Mouse (Mus musculus): Measurements from ENCODE around the gene Tor1aip2.

Gene Tor1aip2

DNA sequence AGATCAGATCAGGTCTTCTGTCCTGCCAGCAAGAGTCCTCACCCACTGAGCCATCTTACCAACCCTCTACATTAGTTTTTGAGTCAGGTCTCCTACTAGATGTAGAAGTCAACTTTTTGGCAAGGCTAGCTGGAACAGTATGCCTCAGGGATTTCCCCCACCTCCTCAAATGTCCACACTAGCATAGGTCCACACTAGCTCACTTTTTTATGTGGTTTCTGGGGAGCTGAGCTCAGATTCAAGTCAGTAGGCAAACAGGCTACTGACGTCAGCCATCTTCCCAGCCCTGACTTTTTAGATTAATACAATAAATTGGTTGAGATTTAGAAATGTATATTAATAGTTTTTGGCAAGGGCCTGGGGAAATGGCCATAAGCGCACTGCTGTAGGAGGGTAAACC, 72.2 kb downstream of the Tor1aip2 start:
- no peak for DNase-seq (ENCODE audit: low read depth, low spot score)

- peak; percentile 53 for DNase-seq (ENCODE audit: low read depth, low spot score)
Observed at GRCm38 (mm10) chr1:156108400-156108799, 73.2 kb downstream of the Tor1aip2 start.

DNA sequence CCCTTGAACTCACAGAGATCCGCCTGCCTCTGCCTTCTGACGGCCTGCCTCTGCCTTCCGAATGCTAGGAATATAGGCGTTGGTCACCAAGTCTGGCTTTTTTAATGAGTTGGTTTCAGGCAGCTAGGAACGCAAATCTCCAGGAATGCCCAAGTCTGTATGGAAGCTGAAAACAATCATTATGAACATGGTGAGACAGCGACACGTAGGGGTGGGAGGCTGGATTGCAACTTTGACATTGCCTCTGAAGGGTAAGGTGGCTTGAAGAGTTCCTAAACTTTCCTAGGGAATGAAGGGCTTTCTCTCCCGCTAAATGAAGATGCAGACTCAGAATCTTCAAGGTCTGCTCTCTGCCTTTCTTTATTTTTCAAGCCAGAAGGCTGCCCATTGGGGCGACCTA, 75.9 kb downstream of the Tor1aip2 start:
- no peak for DNase-seq (ENCODE audit: low read depth, low spot score)

DNA sequence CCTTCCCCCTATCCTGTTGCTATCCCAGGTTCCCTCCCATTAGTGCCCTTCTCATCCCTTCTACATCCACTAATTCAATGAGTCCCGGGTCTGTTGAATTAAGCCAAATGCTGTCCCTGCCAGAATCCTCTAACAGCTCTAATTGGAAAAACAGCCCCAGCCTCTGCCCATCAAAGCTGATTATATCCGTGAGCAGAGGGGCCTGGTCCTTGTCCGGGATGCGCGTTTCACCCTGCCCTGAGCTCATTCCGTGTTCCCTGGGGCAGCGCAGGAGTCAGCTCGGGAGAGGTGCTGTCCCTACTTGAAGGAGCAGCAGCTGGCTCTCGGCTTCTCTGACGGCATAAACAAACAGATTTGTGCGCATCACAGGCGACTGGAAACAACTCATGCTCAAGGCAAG, 76.5 kb downstream of the Tor1aip2 start:
- no peak for DNase-seq (ENCODE audit: low read depth, low spot score)

DNA sequence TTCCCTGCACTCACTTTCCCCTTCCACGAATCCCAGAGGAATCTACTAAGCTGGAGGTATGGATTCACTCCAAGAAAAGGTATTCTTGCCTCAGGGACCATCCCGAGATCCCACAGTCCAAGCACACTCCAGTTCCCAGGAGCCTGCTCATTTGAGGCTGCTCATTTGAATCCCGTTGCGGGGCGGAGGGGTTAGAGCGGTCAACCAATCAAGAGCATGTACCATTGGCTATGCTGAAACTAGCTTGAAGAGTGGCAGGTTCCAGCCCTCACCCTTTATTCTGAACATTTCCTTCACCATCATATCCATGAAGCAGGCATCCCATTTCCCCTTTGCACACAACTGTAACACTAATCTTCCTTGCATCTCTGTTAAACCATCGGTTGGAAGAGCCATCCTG, 76.9 kb downstream of the Tor1aip2 start:
- no peak for DNase-seq (ENCODE audit: low read depth, low spot score)

GRCm38 (mm10) chr1:156113884-156114499, 78.8 kb downstream of the Tor1aip2 start:
- DNase-seq (ENCODE audit: low read depth, low spot score), result no peak

GRCm38 (mm10) chr1:156116770-156117169, 81.6 kb downstream of the Tor1aip2 start:
- no peak for DNase-seq (ENCODE audit: low read depth, low spot score)
